ENCODE assay signal across 7 mouse cellular contexts in the genomic region with DNA sequence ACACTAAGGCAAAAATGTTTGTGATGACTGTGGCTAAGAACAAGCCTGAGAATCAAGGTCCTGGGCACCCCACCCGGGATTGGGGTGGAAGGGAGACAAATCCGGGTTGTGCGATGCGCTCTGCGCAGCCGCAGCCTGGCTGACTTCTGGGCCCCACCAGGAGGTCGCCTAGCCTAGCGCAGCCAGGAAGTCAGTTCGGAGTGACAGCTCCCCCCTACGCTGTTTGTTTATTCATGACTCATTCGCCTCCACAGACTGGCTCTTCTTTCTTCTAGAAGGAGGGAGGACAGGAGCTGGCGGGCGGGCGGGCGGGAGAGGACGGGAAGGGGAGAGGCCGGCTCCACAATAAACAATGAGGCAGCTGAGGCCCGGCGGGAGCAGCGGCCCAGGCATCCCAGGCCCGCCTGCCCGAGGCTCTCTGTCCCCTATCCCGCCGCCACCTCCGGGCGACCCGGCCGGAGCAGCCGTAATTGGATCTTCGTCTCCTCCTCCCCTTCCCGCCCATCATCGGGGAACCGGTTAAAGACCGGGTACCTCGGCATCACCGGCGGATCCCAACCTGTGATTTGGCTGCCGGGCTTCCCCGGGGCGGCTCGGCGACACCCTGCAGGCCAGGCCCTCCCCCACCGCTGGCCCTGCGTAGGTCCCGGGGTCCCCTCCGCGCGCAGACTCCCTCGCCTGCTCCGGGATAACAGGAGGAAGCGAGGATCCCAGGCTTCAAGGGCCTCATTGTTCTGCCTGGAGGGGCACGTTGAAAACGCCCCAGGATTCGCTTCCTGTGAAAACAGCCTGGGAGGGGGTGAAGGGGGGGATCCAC.
A peak's percentile ranks its signal among the peaks of the same experiment; 100 is the strongest.
DNase-seq lines count a peak whose midpoint lies in the region; ATAC-seq and TF ChIP-seq lines count a peak whose summit lies in the region.

No protein-coding gene starts in this region.

- no peak; the same call in 1 of the 2 replicates for TF ChIP-seq POLR2A in spleen, adult 2 months (IDR thresholded peaks at IDR 0.05; ENCODE audit: low read depth, low read length)

- peak overlapping the region; percentile 40 for H3K4me3 ChIP-seq in embryonic facial prominence, embryonic 12.5 days
- H3K4me3 ChIP-seq in limb, embryonic 13.5 days = peak overlapping the region; percentile 49
- peak overlapping the region; percentile 38 for H3K4me3 ChIP-seq in midbrain, embryonic 15.5 days
- H3K4me3 ChIP-seq in spleen, adult 2 months (ENCODE audit: extremely low read depth, insufficient read depth, insufficient read length) = peak overlapping the region; percentile 67

- H3K9ac ChIP-seq in embryonic facial prominence, embryonic 12.5 days = peak overlapping the region; percentile 56
- H3K9ac ChIP-seq in limb, embryonic 13.5 days = peak overlapping the region; percentile 85
- H3K9ac ChIP-seq in midbrain, embryonic 15.5 days = peak overlapping the region; percentile 71

- no peaks in the 10 kb centered on the region for H3K9me3 ChIP-seq in embryonic facial prominence, embryonic 12.5 days
- no peaks in the 10 kb centered on the region for H3K9me3 ChIP-seq in limb, embryonic 13.5 days
- no peaks in the 10 kb centered on the region for H3K9me3 ChIP-seq in midbrain, embryonic 15.5 days

- peak overlapping the region; percentile 99 for H3K27ac ChIP-seq in embryonic facial prominence, embryonic 12.5 days
- H3K27ac ChIP-seq in limb, embryonic 13.5 days = peak overlapping the region; percentile 99
- H3K27ac ChIP-seq in midbrain, embryonic 15.5 days = peak overlapping the region; percentile 99
- peak overlapping the region; percentile 86 for H3K27ac ChIP-seq in spleen, adult 2 months (ENCODE audit: insufficient read depth, low read length)

- peak overlapping the region; percentile 62 for H3K4me2 ChIP-seq in embryonic facial prominence, embryonic 12.5 days (replicated peaks)
- peak overlapping the region; percentile 79 for H3K4me2 ChIP-seq in limb, embryonic 13.5 days (replicated peaks)
- peak overlapping the region; percentile 74 for H3K4me2 ChIP-seq in midbrain, embryonic 15.5 days

- no peaks in the 10 kb centered on the region for H3K27me3 ChIP-seq in embryonic facial prominence, embryonic 12.5 days
- no peaks in the 10 kb centered on the region for H3K27me3 ChIP-seq in limb, embryonic 13.5 days
- H3K27me3 ChIP-seq in midbrain, embryonic 15.5 days (replicated peaks) = no peaks in the 10 kb centered on the region
- no peaks in the 10 kb centered on the region for H3K27me3 ChIP-seq in spleen, adult 2 months (ENCODE audit: control insufficient read depth, insufficient read depth, low read length)

- DNase-seq in adrenal gland, postnatal 10 days = peak; percentile 87
- peak; percentile 91 to 94 for DNase-seq in heart, adult 9 months (ENCODE audit: low spot score in 2 of 2)
- DNase-seq in kidney, adult 9 months = peak; percentile 78
- peak; percentile 58 to 80 for DNase-seq in spleen, adult 2 months (ENCODE audit: low read depth in 1 of 2, low spot score in 2 of 2)

- peaks cover 21% of the 10 kb centered on the region for H3K4me1 ChIP-seq in embryonic facial prominence, embryonic 12.5 days
- H3K4me1 ChIP-seq in limb, embryonic 13.5 days = peaks cover 44% of the 10 kb centered on the region
- H3K4me1 ChIP-seq in midbrain, embryonic 15.5 days = peaks cover 34% of the 10 kb centered on the region
- H3K4me1 ChIP-seq in spleen, adult 2 months (ENCODE audit: control insufficient read depth, insufficient read depth, insufficient read length) = no peaks in the 10 kb centered on the region; the same call in 1 of the 2 replicates

- peak; percentile 90 for ATAC-seq in embryonic facial prominence, embryonic 12.5 days (ENCODE audit: insufficient number of reproducible peaks, insufficient read depth, low FRiP score, low TSS enrichment)
- ATAC-seq in limb, embryonic 13.5 days (ENCODE audit: low FRiP score, low read depth) = peak; percentile 89
- peak; percentile 94 for ATAC-seq in midbrain, embryonic 15.5 days (replicated peaks)

- WGBS in embryonic facial prominence, embryonic 12.5 days = under 1% methylated on average over 48 of the region's 54 CpGs
- WGBS in limb, embryonic 13.5 days = under 1% methylated on average over 50 of the region's 54 CpGs
- under 1% methylated on average over 50 of the region's 54 CpGs for WGBS in midbrain, embryonic 15.5 days
- WGBS in spleen, adult 2 months = 2% methylated on average over 45 of the region's 54 CpGs

- TF ChIP-seq CTCF in spleen, adult 2 months (IDR thresholded peaks at IDR 0.05; ENCODE audit: extremely low read depth, insufficient read depth, insufficient read length, insufficient replicate concordance) = no peak

- no peaks in the 10 kb centered on the region for H3K36me3 ChIP-seq in embryonic facial prominence, embryonic 12.5 days
- H3K36me3 ChIP-seq in limb, embryonic 13.5 days = no peaks in the 10 kb centered on the region
- H3K36me3 ChIP-seq in midbrain, embryonic 15.5 days (replicated peaks) = no peaks in the 10 kb centered on the region
- no peaks in the 10 kb centered on the region for H3K36me3 ChIP-seq in spleen, adult 2 months (ENCODE audit: control insufficient read depth, insufficient read depth, low read length)

Comparison
In these comparisons a context has a peak if more than half of its experiments do, and no peak if none do; other contexts are left out.
1. Peak in every context shown above with its lines: DNase-seq, ATAC-seq, H3K4me3 ChIP-seq and H3K27ac ChIP-seq.